Mouse (Mus musculus): Measurements from ENCODE around the gene A730061H03Rik.

DNA sequence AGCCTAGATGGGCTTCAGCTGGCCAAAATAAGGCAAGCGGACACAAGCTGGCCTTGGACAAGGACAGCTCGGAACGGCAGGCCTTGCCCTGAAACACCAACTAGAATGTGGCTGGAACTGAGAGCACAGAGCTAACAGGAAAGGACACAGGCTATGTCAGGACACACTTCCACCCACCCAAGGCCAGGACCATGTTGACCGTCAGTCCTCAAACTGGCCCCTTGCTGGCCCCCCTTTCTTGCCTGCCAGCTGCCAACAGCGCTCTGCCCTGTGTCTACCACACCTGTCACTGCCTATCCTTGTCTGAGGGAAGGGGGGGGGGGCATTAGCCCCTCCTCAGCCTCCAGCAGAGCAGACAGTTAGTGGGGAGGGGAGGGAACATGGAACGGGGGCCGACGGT lies 15.1 kb upstream of the A730061H03Rik start, which contains the start of gene Fitm1:
- TF ChIP-seq CTCF (IDR thresholded peaks at IDR 0.05; ENCODE audit: borderline replicate concordance, insufficient read depth, low read length) (no peak), POLR2A (IDR thresholded peaks at IDR 0.05; ENCODE audit: low read depth, low read length) (no peak)

All from embryonic fibroblast, embryonic 13.5 days (primary cell).